In genomic region chr8:4205246-4206123, GRCm38 (mm10) we compare ENCODE assay signal across 11 mouse cellular contexts. TPM values are rescaled to one million over a fixed set of nuclear protein-coding genes. Genes with fewer than 3 reads are reported as not detected.
A peak's percentile ranks its signal among the peaks of the same experiment; 100 is the strongest.
DNase-seq lines count a peak whose midpoint lies in the region; ATAC-seq and TF ChIP-seq lines count a peak whose summit lies in the region.
"Had no signal": no experiment of that assay in that cellular context is flagged by ENCODE, and none has a peak within 500 bp of the region (broad histone marks: within the 10 kb centered on the region; RNA-seq: fewer than 3 reads in every experiment).

No protein-coding gene starts in this region.

- no peak for ATAC-seq in hindbrain, embryonic 12.5 days (ENCODE audit: low FRiP score)
- 0 out of 2 replicates have a peak, but pooled peaks have one; percentile 5 for ATAC-seq in forebrain, embryonic 15.5 days (replicated peaks)
- ATAC-seq in liver, embryonic 16.5 days (ENCODE audit: low read depth): no peak

- peaks cover 4% of the 10 kb centered on the region; the same call in 1 of the 2 replicates for H3K9me3 ChIP-seq in hindbrain, embryonic 10.5 days
- H3K9me3 ChIP-seq in hindbrain, embryonic 12.5 days (replicated peaks): no peaks in the 10 kb centered on the region
- 0 out of 2 replicates have a peak, but pooled peaks cover 1% of the 10 kb centered on the region for H3K9me3 ChIP-seq in ES-E14 (ENCODE audit: control insufficient read depth, insufficient read depth, low read depth, low read length)
- no peaks in the 10 kb centered on the region for H3K9me3 ChIP-seq in forebrain, embryonic 15.5 days
- H3K9me3 ChIP-seq in liver, embryonic 16.5 days (replicated peaks; ENCODE audit: control insufficient read depth, low read length): no peaks in the 10 kb centered on the region

- H3K27me3 ChIP-seq in hindbrain, embryonic 10.5 days (ENCODE audit: insufficient read depth, poor library complexity, severe bottlenecking): peaks cover 64% of the 10 kb centered on the region
- H3K27me3 ChIP-seq in hindbrain, embryonic 12.5 days: peaks cover 48% of the 10 kb centered on the region
- H3K27me3 ChIP-seq in forebrain, embryonic 15.5 days: peaks cover 16% of the 10 kb centered on the region
- peaks cover 21% of the 10 kb centered on the region for H3K27me3 ChIP-seq in liver, embryonic 16.5 days (ENCODE audit: control insufficient read depth, insufficient read depth, low read depth, low read length)

- no peak overlapping the region for H3K9ac ChIP-seq in hindbrain, embryonic 12.5 days
- peak overlapping the region; percentile 8; the same call in 1 of the 2 replicates for H3K9ac ChIP-seq in ES-E14 (ENCODE audit: insufficient read depth, low read depth, low read length, poor library complexity, severe bottlenecking)
- no peak overlapping the region for H3K9ac ChIP-seq in forebrain, embryonic 15.5 days (replicated peaks)
- no peak overlapping the region for H3K9ac ChIP-seq in liver, embryonic 16.5 days (ENCODE audit: low read depth, low read length)

- peaks cover 25% of the 10 kb centered on the region for H3K4me1 ChIP-seq in hindbrain, embryonic 10.5 days (replicated peaks)
- H3K4me1 ChIP-seq in hindbrain, embryonic 12.5 days: peaks cover 19% of the 10 kb centered on the region
- peaks cover 0 to 2% of the 10 kb centered on the region in 2 experiments; a peak in 1 of 4 replicates for H3K4me1 ChIP-seq in ES-E14 (ENCODE audit: control insufficient read depth in 2 of 2, insufficient read depth in 2 of 2, low read length in 2 of 2, poor library complexity in 1 of 2)
- H3K4me1 ChIP-seq in forebrain, embryonic 15.5 days: peaks cover 16% of the 10 kb centered on the region
- peaks cover 11% of the 10 kb centered on the region for H3K4me1 ChIP-seq in liver, embryonic 16.5 days (ENCODE audit: control insufficient read depth, low read depth, low read length)

- no peak overlapping the region for H3K4me2 ChIP-seq in hindbrain, embryonic 12.5 days (replicated peaks)
- no peak overlapping the region for H3K4me2 ChIP-seq in forebrain, embryonic 15.5 days (replicated peaks)
- H3K4me2 ChIP-seq in liver, embryonic 16.5 days (ENCODE audit: low read depth, low read length): peak overlapping the region; percentile 28; the same call in 1 of the 2 replicates

- H3K27ac ChIP-seq in hindbrain, embryonic 10.5 days: no peak overlapping the region
- H3K27ac ChIP-seq in hindbrain, embryonic 12.5 days: no peak overlapping the region
- H3K27ac ChIP-seq in ES-E14 (ENCODE audit: insufficient read depth, low read depth, low read length, poor library complexity, severe bottlenecking): no peak overlapping the region
- H3K27ac ChIP-seq in forebrain, embryonic 15.5 days (replicated peaks): no peak overlapping the region
- H3K27ac ChIP-seq in liver, embryonic 16.5 days (ENCODE audit: low read length): no peak overlapping the region

- WGBS in hindbrain, embryonic 10.5 days: 10% methylated on average over 38 of the region's 38 CpGs
- 17% methylated on average over 38 of the region's 38 CpGs for WGBS in hindbrain, embryonic 12.5 days
- 25% methylated on average over 38 of the region's 38 CpGs for WGBS in forebrain, embryonic 15.5 days
- 26% methylated on average over 38 of the region's 38 CpGs for WGBS in liver, embryonic 16.5 days (ENCODE audit: insufficient replicate concordance)

- peak overlapping the region; percentile 29 for H3K4me3 ChIP-seq in hindbrain, embryonic 10.5 days
- no peak overlapping the region for H3K4me3 ChIP-seq in hindbrain, embryonic 12.5 days
- peak overlapping the region; percentile 42 to 43 for H3K4me3 ChIP-seq in ES-E14 (ENCODE audit: insufficient read depth in 1 of 2, low read depth in 1 of 2, low read length in 2 of 2, poor library complexity in 1 of 2, severe bottlenecking in 1 of 2)
- H3K4me3 ChIP-seq in forebrain, embryonic 15.5 days: no peak overlapping the region
- H3K4me3 ChIP-seq in liver, embryonic 16.5 days (ENCODE audit: low read depth, low read length): no peak overlapping the region; the same call in 1 of the 2 replicates

- H3K36me3 ChIP-seq in hindbrain, embryonic 10.5 days: peaks cover 54% of the 10 kb centered on the region
- H3K36me3 ChIP-seq in hindbrain, embryonic 12.5 days: peaks cover 78% of the 10 kb centered on the region
- no peaks in the 10 kb centered on the region for H3K36me3 ChIP-seq in ES-E14 (ENCODE audit: control insufficient read depth, insufficient read depth, low read length, poor library complexity, severe bottlenecking)
- peaks cover 66% of the 10 kb centered on the region for H3K36me3 ChIP-seq in forebrain, embryonic 15.5 days
- H3K36me3 ChIP-seq in liver, embryonic 16.5 days (ENCODE audit: control insufficient read depth, insufficient read depth): no peaks in the 10 kb centered on the region

- in situ Hi-C loops in ES-E14 (cut with MboI; ENCODE audit: low sequenced_read_pairs in 2 of 2, unreplicated experiment in 2 of 2): no loop called here

- peak; percentile 35 for DNase-seq in hindbrain, embryonic 10.5 days (ENCODE audit: low spot score)
- DNase-seq in ES-E14 (ENCODE audit: low read depth, low spot score): peak; percentile 31
- DNase-seq in retina, postnatal 1 day: no peak
- no peak for DNase-seq in spleen, postnatal 4 days (ENCODE audit: low spot score in 2 of 2)
- DNase-seq in layer of hippocampus, postnatal 25 days (ENCODE audit: extremely low spot score in 1 of 2, low spot score in 1 of 2): no peak

TF ChIP-seq in ES-E14, 5 proteins besides CTCF, POLR2A, EP300 and RAD21:
- TF ChIP-seq ZNF384 (IDR thresholded peaks at IDR 0.05; ENCODE audit: low read depth, low read length) (no peak), HCFC1 (IDR thresholded peaks at IDR 0.05; ENCODE audit: borderline replicate concordance, insufficient read depth, low read length) (no peak), ZC3H11A (IDR thresholded peaks at IDR 0.05; ENCODE audit: borderline replicate concordance, low read depth, low read length) (no peak), MAFK (IDR thresholded peaks at IDR 0.05; ENCODE audit: insufficient read depth, low read depth, low read length) (no peak), CHD2 (IDR thresholded peaks at IDR 0.05; ENCODE audit: low read depth, low read length) (no peak)

RNA-seq across cellular contexts. Expression of gene Prr36, which starts 11.8 kb away (rescaled TPM):
- 13.1 and 27.1 TPM in 2 replicates for polyA plus RNA-seq in hindbrain, embryonic 10.5 days (2016; fragmentation: Nextera tagmentation; extraction: Ambion mirVana)
- polyA plus RNA-seq in hindbrain, embryonic 12.5 days (2016; fragmentation: Nextera tagmentation; extraction: Ambion mirVana): 39.2 and 42.0 TPM in 2 replicates
- total RNA-seq in ES-E14 (2012; rRNA removed): 0.54 and 1.2 TPM in 2 replicates
- 40.5 and 52.5 TPM in 2 replicates for polyA plus RNA-seq in forebrain, embryonic 15.5 days (2015; fragmentation: Nextera tagmentation; extraction: Ambion mirVana)
- 0.32 and 0.47 TPM in 2 replicates for polyA plus RNA-seq in liver, embryonic 16.5 days (2015; fragmentation: Nextera tagmentation; extraction: Ambion mirVana)
- total RNA-seq in layer of hippocampus, postnatal 25 days (2021): 10 to 100 TPM; 39.0 to 54.3 TPM
- total RNA-seq: gastrocnemius, adult 18-20 months had no signal

RNA-seq across cellular contexts. Expression of gene Lrrc8e, which starts 21.1 kb away (rescaled TPM):
- 0.30 TPM in 1 of 2 replicates, not detected in the other for polyA plus RNA-seq in hindbrain, embryonic 10.5 days (2016; fragmentation: Nextera tagmentation; extraction: Ambion mirVana)
- 0.17 TPM in 1 of 2 replicates, not detected in the other for polyA plus RNA-seq in hindbrain, embryonic 12.5 days (2016; fragmentation: Nextera tagmentation; extraction: Ambion mirVana)
- 0.67 and 1.1 TPM in 2 replicates for total RNA-seq in ES-E14 (2012; rRNA removed)
- polyA plus RNA-seq in forebrain, embryonic 15.5 days (2015; fragmentation: Nextera tagmentation; extraction: Ambion mirVana): not detected in 2 replicates
- polyA plus RNA-seq in liver, embryonic 16.5 days (2015; fragmentation: Nextera tagmentation; extraction: Ambion mirVana): 0.30 and 0.38 TPM in 2 replicates
- total RNA-seq in layer of hippocampus, postnatal 25 days (2021): not detected
- total RNA-seq: gastrocnemius, adult 18-20 months had no signal
- polyA plus RNA-seq: brain, embryonic 14.5 days; neural tube, embryonic 11.5 days had no signal

RNA-seq across cellular contexts. Expression of gene Map2k7, which starts 33.1 kb away (rescaled TPM):
- polyA plus RNA-seq in hindbrain, embryonic 10.5 days (2016; fragmentation: Nextera tagmentation; extraction: Ambion mirVana): 34.7 and 39.4 TPM in 2 replicates
- polyA plus RNA-seq in hindbrain, embryonic 12.5 days (2016; fragmentation: Nextera tagmentation; extraction: Ambion mirVana): 41.2 and 46.4 TPM in 2 replicates
- total RNA-seq in ES-E14 (2012; rRNA removed): 21.0 and 22.0 TPM in 2 replicates
- polyA plus RNA-seq in forebrain, embryonic 15.5 days (2015; fragmentation: Nextera tagmentation; extraction: Ambion mirVana): 26.3 and 27.5 TPM in 2 replicates
- polyA plus RNA-seq in liver, embryonic 16.5 days (2015; fragmentation: Nextera tagmentation; extraction: Ambion mirVana): 8.6 and 9.5 TPM in 2 replicates
- 10 to 100 TPM; 90.6 to 96.3 TPM for total RNA-seq in layer of hippocampus, postnatal 25 days (2021)

RNA-seq across cellular contexts. Expression of gene Gm49320, which starts 33.2 kb away (rescaled TPM):
- 0.68 and 1.8 TPM in 2 replicates for polyA plus RNA-seq in hindbrain, embryonic 10.5 days (2016; fragmentation: Nextera tagmentation; extraction: Ambion mirVana)
- 1.4 and 2.0 TPM in 2 replicates for polyA plus RNA-seq in hindbrain, embryonic 12.5 days (2016; fragmentation: Nextera tagmentation; extraction: Ambion mirVana)
- total RNA-seq in ES-E14 (2012; rRNA removed): not detected in 2 replicates
- polyA plus RNA-seq in forebrain, embryonic 15.5 days (2015; fragmentation: Nextera tagmentation; extraction: Ambion mirVana): 0.89 and 1.3 TPM in 2 replicates
- not detected in 2 replicates for polyA plus RNA-seq in liver, embryonic 16.5 days (2015; fragmentation: Nextera tagmentation; extraction: Ambion mirVana)
- 1 to 10 TPM; 2.4 to 2.5 TPM for total RNA-seq in layer of hippocampus, postnatal 25 days (2021)

RNA-seq across cellular contexts. Expression of gene Evi5l, which starts 39.1 kb away (rescaled TPM):
- polyA plus RNA-seq in hindbrain, embryonic 10.5 days (2016; fragmentation: Nextera tagmentation; extraction: Ambion mirVana): 28.1 and 43.7 TPM in 2 replicates
- 70.1 and 70.6 TPM in 2 replicates for polyA plus RNA-seq in hindbrain, embryonic 12.5 days (2016; fragmentation: Nextera tagmentation; extraction: Ambion mirVana)
- total RNA-seq in ES-E14 (2012; rRNA removed): 5.2 and 6.2 TPM in 2 replicates
- 98.4 and 98.9 TPM in 2 replicates for polyA plus RNA-seq in forebrain, embryonic 15.5 days (2015; fragmentation: Nextera tagmentation; extraction: Ambion mirVana)
- 5.7 and 6.0 TPM in 2 replicates for polyA plus RNA-seq in liver, embryonic 16.5 days (2015; fragmentation: Nextera tagmentation; extraction: Ambion mirVana)
- 100 to 1,000 TPM in 1 of 2 experiments, 10 to 100 TPM in 1; 98.2 to 110 TPM for total RNA-seq in layer of hippocampus, postnatal 25 days (2021)

Comparison
In these comparisons a context has a peak if more than half of its experiments do, and no peak if none do; other contexts are left out.
1. H3K4me3 ChIP-seq: peak in hindbrain, embryonic 10.5 days (single experiment) and ES-E14 (2 of 2); none in hindbrain, embryonic 12.5 days (single experiment), forebrain, embryonic 15.5 days (single experiment) and liver, embryonic 16.5 days (single experiment).
2. DNase-seq: peak in hindbrain, embryonic 10.5 days (single experiment) and ES-E14 (single experiment); none in retina, postnatal 1 day (single experiment), spleen, postnatal 4 days (0 of 2) and layer of hippocampus, postnatal 25 days (0 of 2).